Mouse (Mus musculus) Muller cell, postnatal 12 days (primary cell): ENCODE results near the gene Pecam1.
"Not testable (repeated sequence)": the region's sequence is repeated elsewhere in the genome, so short reads cannot be mapped to it uniquely, and the experiment has no call there.

Experiments
- DNase-seq: peaks from one replicate; pipeline ENCODE4 v3.0.0-alpha.2; 2015; ENCODE audit errors: inconsistent ontology term

The Pecam1 gene

GRCm38 (mm10) chr11:106729656-106730055 is 20.8 kb downstream of the Pecam1 start:
- DNase-seq = no peak

GRCm38 (mm10) chr11:106728402-106729366 is 21.7 kb downstream of the Pecam1 start:
- DNase-seq = no peak

- DNase-seq = no peak
Measured at GRCm38 (mm10) chr11:106727967-106728366, 22.5 kb downstream of the Pecam1 start.

GRCm38 (mm10) chr11:106724916-106725235 is 25.6 kb downstream of the Pecam1 start:
- not testable (repeated sequence) for DNase-seq

GRCm38 (mm10) chr11:106724176-106724915 is 26.1 kb downstream of the Pecam1 start:
- DNase-seq = no peak

GRCm38 (mm10) chr11:106723611-106724125 is 26.8 kb downstream of the Pecam1 start:
- DNase-seq = no peak

GRCm38 (mm10) chr11:106722831-106723361 is 27.5 kb downstream of the Pecam1 start:
- peak; percentile 24 for DNase-seq

GRCm38 (mm10) chr11:106720379-106720778 is 30.0 kb downstream of the Pecam1 start:
- DNase-seq = no peak

GRCm38 (mm10) chr11:106716568-106716967 is 33.9 kb downstream of the Pecam1 start:
- no peak for DNase-seq

- no peak for DNase-seq
Measured at GRCm38 (mm10) chr11:106715066-106715465, 35.4 kb downstream of the Pecam1 start.

- no peak for DNase-seq
Measured at GRCm38 (mm10) chr11:106710789-106711188, 39.6 kb downstream of the Pecam1 start.

GRCm38 (mm10) chr11:106709227-106709985 is 41.0 kb downstream of the Pecam1 start:
- peak; percentile 5 for DNase-seq

- no peak for DNase-seq
Measured at GRCm38 (mm10) chr11:106707866-106708265, 42.6 kb downstream of the Pecam1 start.

GRCm38 (mm10) chr11:106707085-106707484 is 43.3 kb downstream of the Pecam1 start:
- no peak for DNase-seq

GRCm38 (mm10) chr11:106706212-106706611 is 44.2 kb downstream of the Pecam1 start:
- DNase-seq = no peak

GRCm38 (mm10) chr11:106704399-106705111 is 45.9 kb downstream of the Pecam1 start:
- no peak for DNase-seq

GRCm38 (mm10) chr11:106703931-106704330 is 46.5 kb downstream of the Pecam1 start:
- no peak for DNase-seq

- no peak for DNase-seq
Measured at GRCm38 (mm10) chr11:106702584-106702983, 47.8 kb downstream of the Pecam1 start.

GRCm38 (mm10) chr11:106701589-106701988 is 48.8 kb downstream of the Pecam1 start:
- DNase-seq = no peak

- DNase-seq = no peak
Measured at GRCm38 (mm10) chr11:106699083-106699482, 51.3 kb downstream of the Pecam1 start.

GRCm38 (mm10) chr11:106698289-106698688 is 52.1 kb downstream of the Pecam1 start:
- DNase-seq = no peak
